ENCODE assay signal across 8 mouse cellular contexts in the genomic region with DNA sequence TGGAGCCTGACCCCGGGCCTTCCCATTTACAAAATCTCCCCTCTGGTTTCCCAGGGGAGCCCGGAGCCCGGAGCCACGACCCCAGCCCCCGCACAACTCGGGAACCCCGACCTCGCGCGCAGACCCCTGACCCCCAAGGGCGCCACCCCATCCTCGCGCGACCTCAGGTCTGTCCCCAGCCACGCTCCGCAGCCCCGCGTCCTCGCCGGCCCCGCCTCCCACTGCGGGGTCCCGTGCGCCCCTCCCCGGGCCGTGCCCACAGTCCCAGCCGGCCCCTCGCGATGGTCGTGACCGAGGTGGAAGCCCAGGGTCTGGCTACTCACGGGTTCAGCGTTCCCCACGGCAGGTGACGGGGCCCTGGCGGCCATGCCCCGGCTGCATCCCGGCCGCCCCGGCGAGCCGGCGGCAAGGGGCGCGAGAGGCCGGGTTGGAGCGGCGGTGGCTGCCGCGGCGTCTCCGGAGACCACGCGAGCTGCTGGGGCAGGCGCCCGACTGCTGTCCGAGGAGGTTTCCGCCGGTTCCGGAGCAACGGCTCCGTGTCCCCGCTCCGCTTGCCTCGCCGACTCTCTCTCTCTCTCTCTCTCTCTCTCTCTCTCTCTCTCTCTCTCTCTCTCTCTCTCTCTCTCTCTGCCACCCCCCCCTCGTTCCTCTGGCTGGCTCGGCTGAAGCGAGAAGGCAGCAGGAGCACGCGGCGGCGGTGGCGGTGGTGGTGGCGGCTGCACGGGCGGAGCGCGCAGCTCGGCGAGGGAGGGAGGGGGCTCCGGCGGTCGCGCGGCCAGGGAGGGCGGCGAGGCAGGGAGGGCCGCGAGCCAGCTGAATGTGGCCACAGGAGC. TPM values are rescaled to one million over a fixed set of nuclear protein-coding genes. Genes with fewer than 3 reads are reported as not detected.
A peak's percentile ranks its signal among the peaks of the same experiment; 100 is the strongest.
DNase-seq lines count a peak whose midpoint lies in the region; ATAC-seq and TF ChIP-seq lines count a peak whose summit lies in the region.

No protein-coding gene starts in this region.

- no peak for TF ChIP-seq EP300 in stomach, postnatal 0 days (optimal IDR thresholded peaks at IDR 0.05)

- H3K4me3 ChIP-seq in heart, embryonic 11.5 days (ENCODE audit: low read depth, low read length): peak overlapping the region; percentile 51
- H3K4me3 ChIP-seq in G1E (ENCODE audit: low read depth, low read length): peak overlapping the region; percentile 30; the same call in 1 of the 2 replicates
- H3K4me3 ChIP-seq in embryonic facial prominence, embryonic 15.5 days (replicated peaks): peak overlapping the region; percentile 49
- H3K4me3 ChIP-seq in limb, embryonic 15.5 days: peak overlapping the region; percentile 47
- H3K4me3 ChIP-seq in stomach, postnatal 0 days (ENCODE audit: low read depth, low read length): peak overlapping the region; percentile 26

- H3K4me1 ChIP-seq in heart, embryonic 11.5 days (ENCODE audit: control insufficient read depth, insufficient read depth, low read length): peaks cover 23% of the 10 kb centered on the region
- no peaks in the 10 kb centered on the region for H3K4me1 ChIP-seq in G1E (ENCODE audit: insufficient read depth, low read depth, low read length)
- H3K4me1 ChIP-seq in embryonic facial prominence, embryonic 15.5 days: peaks cover 27% of the 10 kb centered on the region
- H3K4me1 ChIP-seq in limb, embryonic 15.5 days: peaks cover 33% of the 10 kb centered on the region
- H3K4me1 ChIP-seq in stomach, postnatal 0 days (replicated peaks; ENCODE audit: control insufficient read depth, insufficient read depth): no peaks in the 10 kb centered on the region

- H3K4me2 ChIP-seq in heart, embryonic 11.5 days: peak overlapping the region; percentile 76
- peak overlapping the region; percentile 92 for H3K4me2 ChIP-seq in embryonic facial prominence, embryonic 15.5 days (replicated peaks)
- H3K4me2 ChIP-seq in limb, embryonic 15.5 days: peak overlapping the region; percentile 96
- peak overlapping the region; percentile 43 for H3K4me2 ChIP-seq in stomach, postnatal 0 days (replicated peaks; ENCODE audit: low read depth)

- TF ChIP-seq CTCF in G1E (IDR thresholded peaks at IDR 0.05; ENCODE audit: low read depth, low read length): no peak
- TF ChIP-seq CTCF in stomach, postnatal 0 days (IDR thresholded peaks at IDR 0.05; ENCODE audit: low read depth): no peak

- peaks cover 64% of the 10 kb centered on the region for H3K27me3 ChIP-seq in heart, embryonic 11.5 days (ENCODE audit: control insufficient read depth, insufficient read depth, low read length)
- no peaks in the 10 kb centered on the region for H3K27me3 ChIP-seq in G1E (ENCODE audit: insufficient read depth, low read length)
- H3K27me3 ChIP-seq in embryonic facial prominence, embryonic 15.5 days: peaks cover 74% of the 10 kb centered on the region
- H3K27me3 ChIP-seq in limb, embryonic 15.5 days: peaks cover 61% of the 10 kb centered on the region
- peaks cover 26% of the 10 kb centered on the region; the same call in 1 of the 2 replicates for H3K27me3 ChIP-seq in stomach, postnatal 0 days (ENCODE audit: control insufficient read depth, insufficient read depth, low read length)

- 0 out of 2 replicates have a peak, but pooled peaks have one; percentile 47 for ATAC-seq in heart, embryonic 11.5 days (replicated peaks; ENCODE audit: insufficient number of reproducible peaks, low FRiP score, low TSS enrichment)
- ATAC-seq in G1E (ENCODE audit: extremely low read depth, insufficient number of reproducible peaks, low FRiP score, poor library complexity, severe bottlenecking): no peak
- ATAC-seq in embryonic facial prominence, embryonic 15.5 days (ENCODE audit: insufficient number of reproducible peaks, low FRiP score, low TSS enrichment, low read depth): no peak
- 0 out of 2 replicates have a peak, but pooled peaks have one; percentile 36 for ATAC-seq in limb, embryonic 15.5 days (ENCODE audit: insufficient number of reproducible peaks, low FRiP score, low TSS enrichment, low read depth)
- ATAC-seq in stomach, postnatal 0 days (ENCODE audit: low FRiP score, low TSS enrichment): no peak; the same call in 1 of the 2 replicates

- no peak for DNase-seq in heart, adult 8-10 months (ENCODE audit: low spot score)
- DNase-seq in G1E (ENCODE audit: low spot score): no peak
- DNase-seq in stomach, postnatal 0 days (ENCODE audit: low spot score): no peak
- DNase-seq in urinary bladder, postnatal 10 days (ENCODE audit: low spot score): no peak
- DNase-seq in thymus, adult 18-20 months: no peak

- H3K9ac ChIP-seq in heart, embryonic 11.5 days (ENCODE audit: low read depth, low read length): no peak overlapping the region
- no peak overlapping the region for H3K9ac ChIP-seq in embryonic facial prominence, embryonic 15.5 days
- no peak overlapping the region for H3K9ac ChIP-seq in limb, embryonic 15.5 days
- peak overlapping the region; percentile 31; the same call in 1 of the 2 replicates for H3K9ac ChIP-seq in stomach, postnatal 0 days (ENCODE audit: low read length)

- no peaks in the 10 kb centered on the region for H3K9me3 ChIP-seq in heart, embryonic 11.5 days (replicated peaks; ENCODE audit: control insufficient read depth, low read length)
- peaks cover 87% of the 10 kb centered on the region for H3K9me3 ChIP-seq in G1E (replicated peaks)
- no peaks in the 10 kb centered on the region for H3K9me3 ChIP-seq in embryonic facial prominence, embryonic 15.5 days (replicated peaks)
- no peaks in the 10 kb centered on the region for H3K9me3 ChIP-seq in limb, embryonic 15.5 days
- no peaks in the 10 kb centered on the region for H3K9me3 ChIP-seq in stomach, postnatal 0 days (ENCODE audit: control insufficient read depth, low read length)

- no peak overlapping the region for H3K27ac ChIP-seq in heart, embryonic 11.5 days (ENCODE audit: low read depth, low read length)
- no peak overlapping the region for H3K27ac ChIP-seq in embryonic facial prominence, embryonic 15.5 days (replicated peaks)
- no peak overlapping the region for H3K27ac ChIP-seq in limb, embryonic 15.5 days
- no peak overlapping the region for H3K27ac ChIP-seq in stomach, postnatal 0 days (replicated peaks)

- no peaks in the 10 kb centered on the region for H3K36me3 ChIP-seq in heart, embryonic 11.5 days (ENCODE audit: control insufficient read depth, insufficient read depth, low read length)
- no peaks in the 10 kb centered on the region for H3K36me3 ChIP-seq in G1E (replicated peaks)
- no peaks in the 10 kb centered on the region for H3K36me3 ChIP-seq in embryonic facial prominence, embryonic 15.5 days
- H3K36me3 ChIP-seq in limb, embryonic 15.5 days: no peaks in the 10 kb centered on the region
- no peaks in the 10 kb centered on the region for H3K36me3 ChIP-seq in stomach, postnatal 0 days (ENCODE audit: control insufficient read depth, insufficient read depth, low read length)

- 1% methylated on average over 51 of the region's 90 CpGs for WGBS in heart, embryonic 11.5 days (ENCODE audit: insufficient replicate concordance)
- under 1% methylated on average over 64 of the region's 90 CpGs for WGBS in embryonic facial prominence, embryonic 15.5 days
- under 1% methylated on average over 56 of the region's 90 CpGs for WGBS in limb, embryonic 15.5 days
- under 1% methylated on average over 51 of the region's 90 CpGs for WGBS in stomach, postnatal 0 days

RNA-seq across cellular contexts. Expression of a gene that starts 2.2 kb away (rescaled TPM):
- polyA plus RNA-seq in heart, embryonic 11.5 days (2014; fragmentation: Nextera tagmentation; extraction: Ambion mirVana): 0.69 and 1.4 TPM in 2 replicates
- total RNA-seq in heart, adult 8-10 months (2022): under 1 TPM in 3 of 4 experiments, not detected in 1; 0.14 to 0.19 (median 0.16) TPM
- not detected in 2 replicates for total RNA-seq in G1E (2014; fragmentation: Nextera tagmentation)
- total RNA-seq in G1E (2017): 0.16 TPM in 1 of 2 replicates, not detected in the other
- not detected in 2 replicates for polyA plus RNA-seq in G1E (2012)
- polyA plus RNA-seq in embryonic facial prominence, embryonic 15.5 days (2015; fragmentation: Nextera tagmentation; extraction: Ambion mirVana): 0.55 and 0.58 TPM in 2 replicates
- polyA plus RNA-seq in limb, embryonic 15.5 days (2015; fragmentation: Nextera tagmentation; extraction: Ambion mirVana): 0.26 and 0.32 TPM in 2 replicates
- 0.76 and 0.85 TPM in 2 replicates for polyA plus RNA-seq in stomach, postnatal 0 days (2015; fragmentation: Nextera tagmentation; extraction: Ambion mirVana)

Comparison
In these comparisons a context has a peak if more than half of its experiments do, and no peak if none do; other contexts are left out.
1. ATAC-seq: peak in heart, embryonic 11.5 days (single experiment) and limb, embryonic 15.5 days (single experiment); none in G1E (single experiment), embryonic facial prominence, embryonic 15.5 days (single experiment) and stomach, postnatal 0 days (single experiment).
2. H3K4me2 ChIP-seq: peak in every context shown above with its lines; median percentile 96 in limb, embryonic 15.5 days; 92 in embryonic facial prominence, embryonic 15.5 days; 76 in heart, embryonic 11.5 days; 43 in stomach, postnatal 0 days.
3. Peak in every context shown above with its lines, with median percentiles within 50 percentile points of each other: H3K4me3 ChIP-seq.